In the genomic region with DNA sequence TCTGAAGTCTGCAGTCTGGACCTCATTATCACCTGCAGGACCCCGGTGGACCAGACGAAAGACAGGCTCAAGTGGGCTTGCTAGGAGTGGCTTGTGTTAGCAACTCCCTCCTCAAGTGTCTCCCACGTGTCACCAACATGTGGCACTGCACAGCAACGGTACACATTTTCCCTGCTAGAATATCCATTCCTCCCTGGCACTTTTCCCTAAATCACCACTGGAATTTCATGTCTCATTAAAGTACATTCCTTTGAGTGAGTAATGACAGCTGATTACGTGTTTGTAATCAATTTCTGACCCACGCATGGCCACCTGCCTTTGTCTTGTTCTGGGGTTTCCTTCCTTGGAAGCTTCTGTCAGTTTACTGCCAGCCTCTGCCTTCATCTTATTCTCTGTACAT, we compare ENCODE assay signal across 24 mouse cellular contexts.
A peak's percentile ranks its signal among the peaks of the same experiment; 100 is the strongest.
DNase-seq lines count a peak whose midpoint lies in the region; ATAC-seq and TF ChIP-seq lines count a peak whose summit lies in the region.
"Had no signal": no experiment of that assay in that cellular context is flagged by ENCODE, and none has a peak within 500 bp of the region (broad histone marks: within the 10 kb centered on the region; RNA-seq: fewer than 3 reads in every experiment).

No protein-coding gene starts in this region.

- WGBS in heart, postnatal 0 days, result 22% methylated on average over 6 of the region's 6 CpGs
- 61% methylated on average over 6 of the region's 6 CpGs for WGBS in midbrain, embryonic 15.5 days
- 76% methylated on average over 6 of the region's 6 CpGs for WGBS in midbrain, embryonic 11.5 days

- intact Hi-C loops in heart, postnatal 14 days (cut with DNase I), result no loop called here
- intact Hi-C loops in gastrocnemius, postnatal 36 days (cut with DNase I), result no loop called here

- H3K9me3 ChIP-seq in heart, postnatal 0 days (replicated peaks; ENCODE audit: control insufficient read depth, low read length), result no peaks in the 10 kb centered on the region
- no peaks in the 10 kb centered on the region for H3K9me3 ChIP-seq in midbrain, embryonic 15.5 days
- H3K9me3 ChIP-seq in midbrain, embryonic 11.5 days (ENCODE audit: control insufficient read depth, low read length), result no peaks in the 10 kb centered on the region
- H3K9me3 ChIP-seq: forebrain, embryonic 10.5 days; heart, embryonic 15.5 days; hindbrain, embryonic 13.5 days had no signal

- no peak overlapping the region for H3K4me2 ChIP-seq in heart, postnatal 0 days (ENCODE audit: low read depth, low read length)
- no peak overlapping the region for H3K4me2 ChIP-seq in midbrain, embryonic 15.5 days
- no peak overlapping the region for H3K4me2 ChIP-seq in midbrain, embryonic 11.5 days
- H3K4me2 ChIP-seq: heart, embryonic 15.5 days; hindbrain, embryonic 13.5 days; liver, embryonic 11.5 days had no signal

- ATAC-seq in heart, postnatal 0 days (ENCODE audit: insufficient read depth, low read depth), result no peak
- ATAC-seq in midbrain, embryonic 15.5 days (replicated peaks), result no peak
- ATAC-seq in midbrain, embryonic 11.5 days (ENCODE audit: low FRiP score), result no peak
- ATAC-seq: inflammation-experienced regulatory T-cells, adult 6 months; liver, postnatal 0 days; midbrain, embryonic 16.5 days had no signal

- no peak overlapping the region; the same call in 1 of the 2 replicates for H3K27ac ChIP-seq in heart, postnatal 0 days (ENCODE audit: low read depth)
- H3K27ac ChIP-seq in midbrain, embryonic 15.5 days, result 0 out of 2 replicates have a peak overlapping the region, but pooled peaks have one; percentile 8
- H3K27ac ChIP-seq in midbrain, embryonic 11.5 days (ENCODE audit: low read depth, low read length), result no peak overlapping the region
- H3K27ac ChIP-seq: forebrain, embryonic 10.5 days; gastrocnemius, adult 2 months; heart, embryonic 15.5 days; hindbrain, embryonic 13.5 days had no signal

- peak; percentile 22 for DNase-seq in heart, postnatal 0 days (ENCODE audit: low spot score)
- DNase-seq in heart, postnatal 14 days, result no peak
- DNase-seq in midbrain, embryonic 11.5 days (ENCODE audit: low spot score, missing footprints), result no peak
- peak; percentile 75 for DNase-seq in NIH3T3 (ENCODE audit: low read depth)
- DNase-seq in gastrocnemius, postnatal 36 days, result no peak
- no peak for DNase-seq in spleen, postnatal 36 days (ENCODE audit: low spot score in 2 of 2)
- DNase-seq: adrenal gland, postnatal 25 days; cerebellum, adult 8-10 months; cerebellum, postnatal 36 days; embryo, embryonic 11 days; gastrocnemius, adult 2 months; kidney, adult 18-20 months; kidney, postnatal 4 days; layer of hippocampus, adult 9-11 months; liver, postnatal 0 days; lung, postnatal 14 days; thymus, postnatal 14 days had no signal

- no peaks in the 10 kb centered on the region for H3K27me3 ChIP-seq in heart, postnatal 0 days (ENCODE audit: control insufficient read depth, insufficient read depth, low read length)
- no peaks in the 10 kb centered on the region for H3K27me3 ChIP-seq in midbrain, embryonic 15.5 days (replicated peaks)
- H3K27me3 ChIP-seq in midbrain, embryonic 11.5 days (ENCODE audit: control insufficient read depth, insufficient read depth, low read length), result no peaks in the 10 kb centered on the region
- H3K27me3 ChIP-seq: heart, embryonic 15.5 days; hindbrain, embryonic 13.5 days had no signal

- H3K4me3 ChIP-seq in heart, postnatal 0 days (ENCODE audit: low read depth, low read length), result no peak overlapping the region
- H3K4me3 ChIP-seq in midbrain, embryonic 15.5 days, result no peak overlapping the region
- H3K4me3 ChIP-seq in midbrain, embryonic 11.5 days (ENCODE audit: low read depth, low read length), result no peak overlapping the region
- H3K4me3 ChIP-seq: forebrain, embryonic 10.5 days; gastrocnemius, adult 2 months; heart, embryonic 15.5 days; hindbrain, embryonic 13.5 days had no signal

- no peaks in the 10 kb centered on the region for H3K36me3 ChIP-seq in heart, postnatal 0 days (replicated peaks; ENCODE audit: control insufficient read depth, insufficient read depth, low read length)
- H3K36me3 ChIP-seq in midbrain, embryonic 15.5 days (replicated peaks), result no peaks in the 10 kb centered on the region
- H3K36me3 ChIP-seq in midbrain, embryonic 11.5 days (ENCODE audit: control insufficient read depth, insufficient read depth, low read length), result no peaks in the 10 kb centered on the region
- H3K36me3 ChIP-seq: forebrain, embryonic 10.5 days; heart, embryonic 15.5 days; hindbrain, embryonic 13.5 days had no signal

- no peak for TF ChIP-seq EP300 in heart, postnatal 0 days (IDR thresholded peaks at IDR 0.05; ENCODE audit: low read depth)

- no peaks in the 10 kb centered on the region for H3K4me1 ChIP-seq in heart, postnatal 0 days (ENCODE audit: control insufficient read depth, insufficient read depth)
- peaks cover 25% of the 10 kb centered on the region for H3K4me1 ChIP-seq in midbrain, embryonic 15.5 days
- peaks cover 3% of the 10 kb centered on the region; the same call in 1 of the 2 replicates for H3K4me1 ChIP-seq in midbrain, embryonic 11.5 days (ENCODE audit: control insufficient read depth, insufficient read depth, low read length)
- H3K4me1 ChIP-seq: forebrain, embryonic 10.5 days had no signal

- no peak for TF ChIP-seq CTCF in heart, postnatal 0 days (IDR thresholded peaks at IDR 0.05; ENCODE audit: low read depth)

- no peak overlapping the region for H3K9ac ChIP-seq in heart, postnatal 0 days (replicated peaks; ENCODE audit: low read depth, low read length)
- H3K9ac ChIP-seq in midbrain, embryonic 15.5 days, result no peak overlapping the region
- no peak overlapping the region for H3K9ac ChIP-seq in midbrain, embryonic 11.5 days (ENCODE audit: low read length)
- H3K9ac ChIP-seq: heart, embryonic 15.5 days; hindbrain, embryonic 13.5 days; liver, postnatal 0 days had no signal

Comparison
In these comparisons a context has a peak if more than half of its experiments do, and no peak if none do; other contexts are left out.
1. DNase-seq: peak in heart, postnatal 0 days (single experiment) and NIH3T3 (single experiment); none in heart, postnatal 14 days (0 of 2), midbrain, embryonic 11.5 days (single experiment), gastrocnemius, postnatal 36 days (0 of 2) and spleen, postnatal 36 days (0 of 2).